Mouse (Mus musculus) cerebral cortex, adult 2 months (tissue): ENCODE data around the gene Atxn7l1.

Source experiments
- WGBS: fragments of 180-500 bp; shearing (Covaris S2); methylation state at CpG from one replicate; pipeline ENCODE4 v1.1.7; 2018; 5-methylcytosine and 5-hydroxymethylcytosine counted together

Atxn7l1 gene

GRCm38 (mm10) chr12:33154732-33155131 is 7.2 kb downstream of the Atxn7l1 start:
- WGBS: 96% methylated on average over 3 of the region's 3 CpGs

GRCm38 (mm10) chr12:33156334-33157018 is 9.0 kb downstream of the Atxn7l1 start:
- 81% methylated on average over 7 of the region's 7 CpGs for WGBS

- 81% methylated on average over 8 of the region's 8 CpGs for WGBS
Observed at GRCm38 (mm10) chr12:33158256-33158655, 10.8 kb downstream of the Atxn7l1 start.

- 82% methylated on average over 7 of the region's 7 CpGs for WGBS
Observed at GRCm38 (mm10) chr12:33160406-33160805, 12.9 kb downstream of the Atxn7l1 start.

GRCm38 (mm10) chr12:33162541-33162940 is 15.0 kb downstream of the Atxn7l1 start:
- WGBS: 41% methylated on average over 12 of the region's 12 CpGs

GRCm38 (mm10) chr12:33164019-33164418 is 16.5 kb downstream of the Atxn7l1 start:
- 81% methylated on average over 5 of the region's 5 CpGs for WGBS

GRCm38 (mm10) chr12:33166712-33167111 is 19.2 kb downstream of the Atxn7l1 start:
- 85% methylated on average over 8 of the region's 8 CpGs for WGBS

- WGBS: 82% methylated on average over 5 of the region's 5 CpGs
Observed at GRCm38 (mm10) chr12:33167545-33167944, 20.1 kb downstream of the Atxn7l1 start.

GRCm38 (mm10) chr12:33168491-33168890 is 21.0 kb downstream of the Atxn7l1 start:
- WGBS: 96% methylated on average over 2 of the region's 2 CpGs

- 86% methylated on average over 11 of the region's 11 CpGs for WGBS
Observed at GRCm38 (mm10) chr12:33169777-33170494, 22.4 kb downstream of the Atxn7l1 start.

GRCm38 (mm10) chr12:33170822-33171221 is 23.3 kb downstream of the Atxn7l1 start:
- 78% methylated on average over 7 of the region's 7 CpGs for whole genome bisulfite sequencing

GRCm38 (mm10) chr12:33172926-33173325 is 25.4 kb downstream of the Atxn7l1 start:
- 68% methylated on average over 9 of the region's 9 CpGs for WGBS

GRCm38 (mm10) chr12:33173720-33174141 is 26.2 kb downstream of the Atxn7l1 start:
- 96% methylated on average over 8 of the region's 8 CpGs for WGBS

- 89% methylated on average over 7 of the region's 7 CpGs for WGBS
Observed at GRCm38 (mm10) chr12:33174171-33174570, 26.7 kb downstream of the Atxn7l1 start.

GRCm38 (mm10) chr12:33174675-33175357 is 27.3 kb downstream of the Atxn7l1 start:
- 83% methylated on average over 10 of the region's 10 CpGs for WGBS

GRCm38 (mm10) chr12:33175621-33176554 is 28.4 kb downstream of the Atxn7l1 start:
- 26% methylated on average over 25 of the region's 25 CpGs for WGBS

- 52% methylated on average over 5 of the region's 5 CpGs for WGBS
Observed at GRCm38 (mm10) chr12:33176555-33176900, 29.0 kb downstream of the Atxn7l1 start.

- WGBS: 83% methylated on average over 2 of the region's 2 CpGs
Observed at GRCm38 (mm10) chr12:33180421-33180820, 32.9 kb downstream of the Atxn7l1 start.

GRCm38 (mm10) chr12:33181875-33182274 is 34.4 kb downstream of the Atxn7l1 start:
- WGBS: 84% methylated on average over 4 of the region's 4 CpGs

- WGBS: 89% methylated on average over 11 of the region's 11 CpGs
Observed at GRCm38 (mm10) chr12:33182428-33183137, 35.1 kb downstream of the Atxn7l1 start.

GRCm38 (mm10) chr12:33183138-33183627 is 35.7 kb downstream of the Atxn7l1 start:
- 89% methylated on average over 4 of the region's 4 CpGs for WGBS
